Mouse (Mus musculus): ENCODE data around the gene Cd300lf. TPM values are rescaled to one million over a fixed set of nuclear protein-coding genes. Genes with fewer than 3 reads are reported as not detected.

The Cd300lf gene
- total and polyA plus RNA-seq, 3 experiments, result 15.5 to 36.9 (median 35.3) TPM

Other genes starting within 250 kb of the Cd300lf start
Only the 20 nearest of the 22 such genes appear.
- not detected in 2 replicates for gene Cd300lb, start 199.6 kb downstream of the Cd300lf start, total RNA-seq (2012; rRNA removed)
- not detected in 2 replicates for gene Cd300lb, start 199.6 kb downstream of the Cd300lf start, total RNA-seq (2014; rRNA removed)
- gene Cd300lb, start 199.6 kb downstream of the Cd300lf start, polyA plus RNA-seq (2012; ENCODE audit: insufficient read length, low read depth), result not detected in 2 replicates
- not detected in 2 replicates for gene Cd300c, start 164.8 kb downstream of the Cd300lf start, total RNA-seq (2012; rRNA removed)
- not detected in 2 replicates for gene Cd300c, start 164.8 kb downstream of the Cd300lf start, total RNA-seq (2014; rRNA removed)
- 0.40 TPM in 1 of 2 replicates, not detected in the other for gene Cd300c, start 164.8 kb downstream of the Cd300lf start, polyA plus RNA-seq (2012; ENCODE audit: insufficient read length, low read depth)
- 0.17 and 0.25 TPM in 2 replicates for gene Cd300ld, start 144.1 kb downstream of the Cd300lf start, total RNA-seq (2012; rRNA removed)
- 0.16 and 0.26 TPM in 2 replicates for gene Cd300ld, start 144.1 kb downstream of the Cd300lf start, total RNA-seq (2014; rRNA removed)
- 0.25 and 0.50 TPM in 2 replicates for gene Cd300ld, start 144.1 kb downstream of the Cd300lf start, polyA plus RNA-seq (2012; ENCODE audit: insufficient read length, low read depth)
- gene Cd300c2, start 132.1 kb downstream of the Cd300lf start, total RNA-seq (2012; rRNA removed), result not detected in 2 replicates
- not detected in 2 replicates for gene Cd300c2, start 132.1 kb downstream of the Cd300lf start, total RNA-seq (2014; rRNA removed)
- not detected in 2 replicates for gene Cd300c2, start 132.1 kb downstream of the Cd300lf start, polyA plus RNA-seq (2012; ENCODE audit: insufficient read length, low read depth)
- gene Cd300ld2, start 117.8 kb downstream of the Cd300lf start, total RNA-seq (2012; rRNA removed), result not detected in 2 replicates
- gene Cd300ld2, start 117.8 kb downstream of the Cd300lf start, total RNA-seq (2014; rRNA removed), result not detected in 2 replicates
- gene Cd300ld2, start 117.8 kb downstream of the Cd300lf start, polyA plus RNA-seq (2012; ENCODE audit: insufficient read length, low read depth), result not detected in 2 replicates
- not detected in 2 replicates for gene Cd300ld4, start 107.0 kb downstream of the Cd300lf start, total RNA-seq (2012; rRNA removed)
- not detected in 2 replicates for gene Cd300ld4, start 107.0 kb downstream of the Cd300lf start, total RNA-seq (2014; rRNA removed)
- not detected in 2 replicates for gene Cd300ld4, start 107.0 kb downstream of the Cd300lf start, polyA plus RNA-seq (2012; ENCODE audit: insufficient read length, low read depth)
- not detected in 2 replicates for gene Cd300ld5, start 96.2 kb downstream of the Cd300lf start, total RNA-seq (2012; rRNA removed)
- gene Cd300ld5, start 96.2 kb downstream of the Cd300lf start, total RNA-seq (2014; rRNA removed), result not detected in 2 replicates
- not detected in 2 replicates for gene Cd300ld5, start 96.2 kb downstream of the Cd300lf start, polyA plus RNA-seq (2012; ENCODE audit: insufficient read length, low read depth)
- 0.17 and 0.42 TPM in 2 replicates for gene Cd300ld3, start 85.6 kb downstream of the Cd300lf start, total RNA-seq (2012; rRNA removed)
- gene Cd300ld3, start 85.6 kb downstream of the Cd300lf start, total RNA-seq (2014; rRNA removed), result not detected in 2 replicates
- 0.37 TPM in 1 of 2 replicates, not detected in the other for gene Cd300ld3, start 85.6 kb downstream of the Cd300lf start, polyA plus RNA-seq (2012; ENCODE audit: insufficient read length, low read depth)
- not detected in 2 replicates for gene Cd300e, start 71.8 kb downstream of the Cd300lf start, total RNA-seq (2012; rRNA removed)
- gene Cd300e, start 71.8 kb downstream of the Cd300lf start, total RNA-seq (2014; rRNA removed), result not detected in 2 replicates
- not detected in 2 replicates for gene Cd300e, start 71.8 kb downstream of the Cd300lf start, polyA plus RNA-seq (2012; ENCODE audit: insufficient read length, low read depth)
- gene Rab37, start 42.6 kb downstream of the Cd300lf start, total RNA-seq (2012; rRNA removed), result 3.6 and 4.5 TPM in 2 replicates
- gene Rab37, start 42.6 kb downstream of the Cd300lf start, total RNA-seq (2014; rRNA removed), result 2.0 and 2.2 TPM in 2 replicates
- 2.2 and 2.3 TPM in 2 replicates for gene Rab37, start 42.6 kb downstream of the Cd300lf start, polyA plus RNA-seq (2012; ENCODE audit: insufficient read length, low read depth)
- gene Slc9a3r1, start 29.3 kb upstream of the Cd300lf start, total RNA-seq (2012; rRNA removed), result 69.0 and 70.1 TPM in 2 replicates
- gene Slc9a3r1, start 29.3 kb upstream of the Cd300lf start, total RNA-seq (2014; rRNA removed), result 43.5 and 51.9 TPM in 2 replicates
- 63.7 and 64.6 TPM in 2 replicates for gene Slc9a3r1, start 29.3 kb upstream of the Cd300lf start, polyA plus RNA-seq (2012; ENCODE audit: insufficient read length, low read depth)
- gene Tmem104, start 53.5 kb upstream of the Cd300lf start, total RNA-seq (2012; rRNA removed), result 15.7 and 16.1 TPM in 2 replicates
- gene Tmem104, start 53.5 kb upstream of the Cd300lf start, total RNA-seq (2014; rRNA removed), result 1.6 and 3.5 TPM in 2 replicates
- 10.3 and 10.8 TPM in 2 replicates for gene Tmem104, start 53.5 kb upstream of the Cd300lf start, polyA plus RNA-seq (2012; ENCODE audit: insufficient read length, low read depth)
- gene Nat9, start 53.9 kb upstream of the Cd300lf start, total RNA-seq (2012; rRNA removed), result 51.7 and 74.0 TPM in 2 replicates
- 20.7 and 30.6 TPM in 2 replicates for gene Nat9, start 53.9 kb upstream of the Cd300lf start, total RNA-seq (2014; rRNA removed)
- gene Nat9, start 53.9 kb upstream of the Cd300lf start, polyA plus RNA-seq (2012; ENCODE audit: insufficient read length, low read depth), result 24.1 and 34.0 TPM in 2 replicates
- gene Grin2c, start 133.3 kb upstream of the Cd300lf start, total RNA-seq (2012; rRNA removed), result 0.04 TPM in 1 of 2 replicates, not detected in the other
- gene Grin2c, start 133.3 kb upstream of the Cd300lf start, total RNA-seq (2014; rRNA removed), result not detected in 2 replicates
- gene Grin2c, start 133.3 kb upstream of the Cd300lf start, polyA plus RNA-seq (2012; ENCODE audit: insufficient read length, low read depth), result not detected in 2 replicates
- 62.2 and 63.3 TPM in 2 replicates for gene Fdxr, start 143.1 kb upstream of the Cd300lf start, total RNA-seq (2012; rRNA removed)
- 40.9 and 43.8 TPM in 2 replicates for gene Fdxr, start 143.1 kb upstream of the Cd300lf start, total RNA-seq (2014; rRNA removed)
- 58.6 and 62.1 TPM in 2 replicates for gene Fdxr, start 143.1 kb upstream of the Cd300lf start, polyA plus RNA-seq (2012; ENCODE audit: insufficient read length, low read depth)
- gene Fads6, start 163.7 kb upstream of the Cd300lf start, total RNA-seq (2012; rRNA removed), result 6.9 and 8.5 TPM in 2 replicates
- 0.11 and 0.30 TPM in 2 replicates for gene Fads6, start 163.7 kb upstream of the Cd300lf start, total RNA-seq (2014; rRNA removed)
- 0.56 and 0.63 TPM in 2 replicates for gene Fads6, start 163.7 kb upstream of the Cd300lf start, polyA plus RNA-seq (2012; ENCODE audit: insufficient read length, low read depth)
- not detected in 2 replicates for gene Otop2, start 173.2 kb upstream of the Cd300lf start, total RNA-seq (2012; rRNA removed)
- gene Otop2, start 173.2 kb upstream of the Cd300lf start, total RNA-seq (2014; rRNA removed), result not detected in 2 replicates
- gene Otop2, start 173.2 kb upstream of the Cd300lf start, polyA plus RNA-seq (2012; ENCODE audit: insufficient read length, low read depth), result not detected in 2 replicates
- 0.17 and 0.42 TPM in 2 replicates for gene Ush1g, start 188.0 kb upstream of the Cd300lf start, total RNA-seq (2012; rRNA removed)
- gene Ush1g, start 188.0 kb upstream of the Cd300lf start, total RNA-seq (2014; rRNA removed), result not detected in 2 replicates
- gene Ush1g, start 188.0 kb upstream of the Cd300lf start, polyA plus RNA-seq (2012; ENCODE audit: insufficient read length, low read depth), result not detected in 2 replicates
- not detected in 2 replicates for gene Otop3, start 200.7 kb upstream of the Cd300lf start, total RNA-seq (2012; rRNA removed)
- not detected in 2 replicates for gene Otop3, start 200.7 kb upstream of the Cd300lf start, total RNA-seq (2014; rRNA removed)
- gene Otop3, start 200.7 kb upstream of the Cd300lf start, polyA plus RNA-seq (2012; ENCODE audit: insufficient read length, low read depth), result not detected in 2 replicates
- 3.2 and 3.6 TPM in 2 replicates for gene Hid1, start 233.8 kb upstream of the Cd300lf start, total RNA-seq (2012; rRNA removed)
- gene Hid1, start 233.8 kb upstream of the Cd300lf start, total RNA-seq (2014; rRNA removed), result 0.12 TPM in 1 of 2 replicates, not detected in the other
- gene Hid1, start 233.8 kb upstream of the Cd300lf start, polyA plus RNA-seq (2012; ENCODE audit: insufficient read length, low read depth), result 0.36 and 0.57 TPM in 2 replicates